Mouse (Mus musculus): ENCODE measurements at regions not wholly inside any gene's neighbourhood (a gene's known extent, or its start where the extent isn't known, plus 50 kb on each side); places are given as distances from the start of the nearest gene placed in this dataset.

GRCm38 (mm10) chr14:79929451-79929850, 54.4 kb upstream of the Olfm4 start:
- DNase-seq (ENCODE audit: low spot score in 2 of 2) = no peak

GRCm38 (mm10) chr14:79927161-79927560, 56.7 kb upstream of the Olfm4 start:
- no peak for DNase-seq (ENCODE audit: low spot score in 2 of 2)

DNA sequence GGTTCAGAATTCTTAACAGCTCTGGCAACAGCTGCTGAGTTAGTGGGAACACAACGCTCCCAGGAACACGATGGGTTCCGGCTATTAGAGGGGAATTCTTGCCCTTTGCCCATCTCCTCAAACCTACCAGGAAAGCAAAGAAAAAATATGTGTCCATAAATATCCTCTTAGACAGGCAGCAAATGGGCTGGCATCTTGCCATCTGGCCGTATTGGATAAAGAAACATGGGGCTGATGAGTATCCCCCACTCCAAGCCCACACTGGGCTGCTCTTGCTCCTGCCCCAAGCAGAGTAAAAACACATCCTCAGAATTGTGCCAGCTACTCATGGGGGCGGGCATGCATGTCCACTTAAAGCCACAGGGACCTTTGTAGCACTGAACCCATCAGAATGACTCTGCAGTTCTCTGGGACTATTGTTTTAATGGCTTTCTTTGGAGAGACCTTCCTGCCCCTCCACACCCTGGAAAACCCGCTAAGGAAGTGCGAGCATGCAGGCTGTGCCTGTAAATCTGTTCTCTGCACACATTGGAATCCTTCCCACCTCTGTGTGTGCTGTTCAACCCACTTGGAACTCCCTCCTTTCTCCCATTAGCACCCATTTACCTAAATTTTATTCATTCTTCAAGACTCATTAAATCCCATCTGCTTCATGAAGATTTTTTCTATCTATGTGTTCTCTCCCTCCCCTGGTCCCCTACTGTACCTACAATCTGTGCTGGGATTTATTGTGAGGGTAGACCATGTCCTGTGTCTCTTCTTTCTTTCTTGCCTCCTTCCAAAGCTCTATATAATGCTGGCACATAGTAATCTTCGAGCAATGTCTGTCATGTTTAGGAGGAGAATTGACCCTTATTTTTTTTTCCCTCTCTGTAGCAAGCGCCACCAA, 66.7 kb upstream of the Olfm4 start:
- no peak for DNase-seq (ENCODE audit: low spot score in 2 of 2)

GRCm38 (mm10) chr14:79914966-79915365, 68.9 kb upstream of the Olfm4 start:
- DNase-seq (ENCODE audit: low spot score in 2 of 2) = no peak

DNA sequence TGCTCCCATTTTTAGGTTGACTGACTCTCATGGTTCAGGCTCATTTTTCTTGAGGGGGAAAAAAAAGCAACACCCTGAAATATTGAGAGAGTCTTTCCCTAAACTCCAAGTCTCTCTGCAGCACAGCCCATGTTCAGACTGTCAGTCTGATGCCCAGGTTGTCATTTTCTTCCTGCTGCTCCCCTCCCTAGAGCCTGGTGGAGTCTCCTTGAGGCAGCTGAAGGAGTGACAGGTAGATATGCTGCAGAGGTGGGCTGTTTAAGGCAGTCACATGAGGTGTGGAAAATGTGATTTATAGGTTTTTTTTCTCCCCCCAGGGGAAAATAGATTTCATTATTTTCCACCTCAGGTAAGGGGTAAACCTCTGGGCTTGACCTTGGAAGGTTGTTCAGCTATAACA, 70.6 kb upstream of the Olfm4 start:
- DNase-seq (ENCODE audit: low spot score in 2 of 2) = no peak

GRCm38 (mm10) chr14:79912610-79913009, 71.3 kb upstream of the Olfm4 start:
- DNase-seq (ENCODE audit: low spot score in 2 of 2) = peak; percentile 21 to 51

- DNase-seq (ENCODE audit: low spot score in 2 of 2) = no peak
Observed at GRCm38 (mm10) chr14:79907761-79908160, 76.1 kb upstream of the Olfm4 start.

DNA sequence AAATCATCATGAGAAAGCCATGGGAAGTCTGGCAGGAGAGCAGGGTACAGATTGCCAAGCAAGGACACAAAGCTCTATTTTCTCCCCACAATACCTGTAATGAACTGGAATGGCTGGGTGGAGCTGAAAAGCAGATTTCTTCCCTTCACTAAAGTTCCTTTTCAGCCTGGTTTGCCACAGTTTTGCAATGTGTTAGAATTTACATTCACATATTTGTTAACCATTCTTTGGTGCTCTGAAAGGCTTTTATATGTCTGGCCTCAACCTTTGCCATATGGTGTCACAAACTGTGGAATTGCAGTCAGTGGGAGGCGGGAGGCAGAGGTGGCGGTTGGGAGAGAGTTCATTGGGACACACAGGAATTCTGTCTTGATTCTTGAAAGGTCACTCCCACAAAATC, 78.3 kb upstream of the Olfm4 start:
- DNase-seq (ENCODE audit: low spot score in 2 of 2) = no peak

DNA sequence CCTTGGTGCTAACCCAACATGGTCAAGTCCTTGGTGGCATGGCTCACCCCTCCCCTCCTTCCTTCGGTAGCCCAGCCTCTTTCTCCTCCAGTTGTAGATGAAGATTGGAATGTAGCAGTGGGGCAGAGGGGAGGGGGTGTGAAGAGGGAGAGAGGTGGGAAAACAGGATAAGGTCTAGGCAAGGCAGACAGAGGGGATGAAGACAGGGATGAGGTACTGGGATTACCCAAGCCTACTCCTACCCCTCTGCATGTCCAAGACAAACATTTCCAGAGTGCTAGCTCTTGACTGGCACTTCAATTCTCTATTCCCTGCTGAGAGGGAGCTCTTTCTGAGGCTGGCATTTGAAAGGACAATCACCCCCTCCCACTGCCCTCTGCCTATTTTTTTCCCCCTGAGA, 81.5 kb upstream of the Olfm4 start:
- DNase-seq (ENCODE audit: low spot score in 2 of 2) = no peak

- DNase-seq (ENCODE audit: low spot score in 2 of 2) = no peak
Observed at GRCm38 (mm10) chr14:79898240-79898639, 85.6 kb upstream of the Olfm4 start.

DNA sequence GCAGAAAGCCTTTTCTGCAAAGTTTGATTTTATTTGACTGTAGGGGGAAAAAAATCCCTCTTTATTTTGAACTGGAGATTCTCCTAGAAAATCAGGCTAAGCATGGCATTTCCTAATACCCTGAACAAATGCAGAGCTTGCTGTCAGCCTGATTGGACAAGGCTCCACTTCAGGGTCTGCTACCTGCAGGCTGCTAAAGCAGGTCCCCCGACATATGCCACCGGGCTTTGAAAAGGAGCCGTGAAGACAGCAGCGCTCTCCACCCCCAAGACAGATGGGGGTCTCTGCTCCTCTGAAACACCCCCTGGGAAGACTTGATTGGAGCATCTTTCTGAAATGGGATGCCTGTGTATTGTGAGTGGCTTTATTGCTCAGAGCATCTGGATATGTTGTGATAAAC, 90.6 kb upstream of the Olfm4 start:
- DNase-seq (ENCODE audit: low spot score in 2 of 2) = no peak

DNA sequence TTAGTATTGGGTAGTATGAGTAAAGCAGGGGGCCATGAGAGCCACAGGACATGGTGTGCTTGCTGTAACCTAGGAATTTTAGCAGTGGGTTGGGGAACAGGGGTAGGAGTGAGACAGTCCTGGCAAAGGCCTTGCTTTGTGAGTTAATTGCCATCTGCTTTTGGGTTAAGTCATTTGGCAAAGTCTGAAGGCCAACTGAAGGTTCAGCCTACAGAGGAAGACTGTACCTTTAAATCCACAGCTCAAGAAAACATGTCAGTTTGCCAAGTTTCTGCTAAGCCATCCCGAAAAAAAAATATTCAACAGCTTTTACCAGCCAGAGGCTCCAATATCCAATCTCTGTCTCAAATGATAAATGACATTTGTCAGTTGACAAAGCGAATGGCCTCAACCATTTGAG, 93.2 kb upstream of the Olfm4 start:
- DNase-seq (ENCODE audit: low spot score in 2 of 2) = no peak

- no peak for DNase-seq (ENCODE audit: low spot score in 2 of 2)
Observed at GRCm38 (mm10) chr14:79890280-79890679, 93.6 kb upstream of the Olfm4 start.

GRCm38 (mm10) chr14:79883487-79883886, 100.4 kb upstream of the Olfm4 start:
- no peak for DNase-seq (ENCODE audit: low spot score in 2 of 2)

- DNase-seq (ENCODE audit: low spot score in 2 of 2) = no peak
Observed at GRCm38 (mm10) chr14:79881726-79882125, 102.2 kb upstream of the Olfm4 start.

- DNase-seq (ENCODE audit: low spot score in 2 of 2) = no peak
Observed at GRCm38 (mm10) chr14:79880065-79880755, 103.7 kb upstream of the Olfm4 start.

- DNase-seq (ENCODE audit: low spot score in 2 of 2) = no peak
Observed at GRCm38 (mm10) chr14:79879333-79880035, 104.4 kb upstream of the Olfm4 start.

DNA sequence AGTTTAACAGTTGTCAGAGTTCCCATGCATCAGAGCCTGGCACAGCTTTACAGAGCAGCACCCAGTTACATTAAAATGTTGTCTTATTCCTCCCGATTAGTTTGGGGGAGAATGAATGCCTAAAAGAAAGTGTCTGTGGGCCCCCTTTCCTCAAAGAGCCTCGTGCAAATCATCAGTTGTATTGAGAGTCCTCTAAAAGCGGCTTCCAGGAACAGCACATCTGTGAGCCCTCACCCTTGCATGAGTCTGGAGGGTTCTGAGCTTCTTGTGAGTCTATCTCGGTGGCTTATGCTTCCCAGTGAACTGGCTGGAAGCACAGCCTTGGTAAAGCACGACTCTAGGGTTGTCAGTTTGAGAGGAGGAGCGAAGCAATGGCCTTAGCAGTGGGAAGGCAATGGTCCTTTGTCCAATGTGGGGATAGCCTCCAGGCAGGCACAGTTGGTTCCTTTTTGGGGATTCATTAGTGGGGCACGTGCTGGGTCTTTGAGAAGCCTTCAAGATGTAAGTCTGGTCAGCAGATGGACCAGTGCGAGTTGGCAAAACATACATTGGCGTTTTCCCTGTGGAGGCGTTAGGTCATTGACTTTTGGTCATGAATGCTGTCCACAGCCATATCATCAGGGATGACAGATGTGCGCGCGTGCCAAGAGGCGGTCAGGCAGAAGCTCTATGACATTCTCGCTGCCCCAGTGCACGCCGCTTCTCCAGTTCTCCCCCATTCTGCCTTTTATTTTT, 105.4 kb upstream of the Olfm4 start:
- DNase-seq (ENCODE audit: low spot score in 2 of 2) = no peak

DNA sequence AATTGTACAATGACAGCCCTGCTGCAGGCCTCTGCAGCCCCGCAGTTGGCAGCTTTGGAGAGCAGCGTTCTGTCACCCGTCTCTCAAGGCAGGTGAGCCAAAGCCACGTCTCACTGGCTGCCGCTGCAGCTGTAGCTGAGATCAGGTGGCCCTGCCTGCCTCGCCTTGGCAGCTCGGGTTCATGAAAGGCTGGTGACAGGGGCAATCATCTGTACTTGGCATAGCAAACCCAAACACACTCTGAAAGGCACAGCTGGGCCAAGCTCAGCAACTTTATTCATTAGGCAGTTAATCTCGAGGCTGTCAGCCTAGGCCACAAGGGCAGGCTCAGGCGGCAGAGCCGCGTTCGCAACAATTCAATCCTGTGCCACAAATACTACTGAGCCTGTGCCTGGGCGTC, 102.0 kb upstream of the Pcdh8 start:
- DNase-seq (ENCODE audit: low spot score in 2 of 2) = no peak

DNA sequence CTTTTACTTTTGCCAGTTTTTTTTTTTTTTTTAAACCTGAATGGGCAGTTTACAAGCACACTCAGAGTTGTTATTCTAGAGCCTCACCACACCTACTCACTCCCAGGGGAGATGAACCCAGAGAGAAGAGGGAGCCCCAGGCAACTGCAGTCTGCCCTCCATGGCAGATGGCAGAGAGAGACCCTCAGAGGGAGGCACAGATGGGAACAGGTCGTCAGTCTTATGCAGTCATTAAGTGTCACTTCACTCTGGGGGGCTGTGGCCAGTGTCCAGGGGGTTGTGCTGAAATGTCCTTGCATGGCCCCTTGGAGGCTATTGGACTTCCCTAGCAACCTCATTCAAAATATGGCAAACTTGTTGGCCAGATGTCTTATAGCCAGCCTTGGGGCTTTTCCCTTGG, 101.3 kb upstream of the Pcdh8 start:
- no peak for DNase-seq (ENCODE audit: low spot score in 2 of 2)

GRCm38 (mm10) chr14:79869325-79869724, 98.2 kb upstream of the Pcdh8 start:
- DNase-seq (ENCODE audit: low spot score in 2 of 2) = no peak

- no peak for DNase-seq (ENCODE audit: low spot score in 2 of 2)
Observed at GRCm38 (mm10) chr14:79856245-79856644, 85.1 kb upstream of the Pcdh8 start.
